Mouse (Mus musculus): ENCODE measurements around the gene Tmem214. TPM values are rescaled to one million over a fixed set of nuclear protein-coding genes. Genes with fewer than 3 reads are reported as not detected.
A peak's percentile ranks its signal among the peaks of the same experiment; 100 is the strongest.

Tmem214 gene
- polyA plus RNA-seq, 1 experiment from 2014 or later: 37.5 TPM

DNA sequence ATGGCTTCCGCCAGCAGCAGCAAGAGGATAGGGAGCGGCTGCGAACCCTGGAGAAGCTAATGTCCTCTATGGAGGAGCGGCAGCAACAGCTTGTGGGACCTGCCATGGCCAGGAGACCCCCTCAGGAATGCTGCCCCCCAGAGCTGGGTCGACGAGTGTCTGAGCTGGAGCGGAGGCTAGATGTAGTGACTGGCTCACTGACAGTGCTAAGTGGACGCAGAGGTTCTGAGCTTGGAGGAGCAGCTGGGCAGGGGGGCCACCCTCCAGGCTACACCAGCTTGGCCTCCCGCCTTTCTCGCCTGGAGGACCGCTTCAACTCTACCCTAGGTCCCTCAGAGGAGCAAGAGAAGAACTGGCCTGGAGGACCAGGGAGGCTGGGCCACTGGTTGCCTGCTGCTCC lies 49.5 kb downstream of the Tmem214 start:
- H3K9ac ChIP-seq (replicated peaks; ENCODE audit: low read length): no peak overlapping the region
- no peak for DNase-seq (ENCODE audit: low spot score)
- H3K4me1 ChIP-seq (ENCODE audit: control insufficient read depth, insufficient read depth, low read length): peaks cover 9% of the 10 kb centered on the region; the same call in 1 of the 2 replicates
- no peaks in the 10 kb centered on the region for H3K27me3 ChIP-seq (ENCODE audit: control insufficient read depth, insufficient read depth, low read length)
- H3K4me3 ChIP-seq (ENCODE audit: low read depth, low read length): no peak overlapping the region
- ATAC-seq (replicated peaks; ENCODE audit: insufficient number of reproducible peaks, low FRiP score, low TSS enrichment, low read depth): no peak
- H3K9me3 ChIP-seq (replicated peaks; ENCODE audit: control insufficient read depth, low read length): no peaks in the 10 kb centered on the region
- H3K36me3 ChIP-seq (replicated peaks; ENCODE audit: control insufficient read depth, insufficient read depth, low read depth, low read length): peaks cover 8% of the 10 kb centered on the region
- no peak overlapping the region for H3K27ac ChIP-seq (replicated peaks; ENCODE audit: low read depth, low read length)
- 88% methylated on average over 11 of the region's 11 CpGs for WGBS
- H3K4me2 ChIP-seq (ENCODE audit: low read depth, low read length): no peak overlapping the region

DNA sequence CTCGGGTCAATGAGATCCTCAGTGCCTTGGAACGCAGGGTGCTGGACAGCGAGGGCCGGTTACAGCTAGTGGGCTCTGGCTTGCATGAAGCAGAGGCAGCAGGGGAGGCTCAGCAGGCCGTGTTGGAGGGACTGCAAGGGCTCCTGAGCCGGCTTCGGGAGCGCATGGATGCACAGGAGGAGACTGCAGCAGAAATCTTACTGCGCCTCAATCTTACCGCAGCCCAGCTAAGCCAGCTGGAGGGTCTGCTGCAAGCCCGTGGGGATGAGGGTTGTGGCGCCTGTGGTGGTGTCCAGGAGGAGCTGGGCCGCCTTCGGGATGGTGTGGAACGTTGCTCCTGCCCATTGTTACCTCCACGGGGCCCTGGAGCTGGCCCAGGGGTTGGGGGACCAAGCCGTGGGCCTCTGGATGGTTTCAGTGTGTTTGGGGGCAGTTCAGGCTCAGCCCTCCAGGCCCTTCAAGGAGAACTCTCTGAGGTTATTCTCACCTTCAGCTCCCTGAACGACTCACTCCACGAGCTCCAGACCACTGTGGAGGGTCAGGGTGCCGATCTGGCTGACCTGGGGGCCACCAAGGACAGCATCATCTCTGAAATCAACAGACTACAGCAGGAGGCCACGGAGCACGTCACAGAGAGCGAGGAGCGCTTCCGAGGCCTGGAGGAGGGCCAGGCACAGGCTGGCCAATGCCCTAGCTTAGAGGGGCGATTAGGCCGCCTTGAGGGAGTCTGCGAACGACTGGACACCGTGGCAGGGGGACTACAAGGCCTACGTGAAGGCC lies 50.3 kb downstream of the Tmem214 start:
- WGBS: 83% methylated on average over 31 of the region's 31 CpGs
- Histone ChIP-seq H3K9ac (replicated peaks; ENCODE audit: low read length) (peak overlapping the region; percentile 18; the same call in 1 of the 2 replicates), H3K36me3 (replicated peaks; ENCODE audit: control insufficient read depth, insufficient read depth, low read depth, low read length) (peaks cover 8% of the 10 kb centered on the region), H3K27me3 (ENCODE audit: control insufficient read depth, insufficient read depth, low read length) (no peaks in the 10 kb centered on the region), H3K27ac (replicated peaks; ENCODE audit: low read depth, low read length) (no peak overlapping the region), H3K9me3 (replicated peaks; ENCODE audit: control insufficient read depth, low read length) (no peaks in the 10 kb centered on the region), H3K4me1 (ENCODE audit: control insufficient read depth, insufficient read depth, low read length) (peaks cover 5% of the 10 kb centered on the region; the same call in 1 of the 2 replicates), H3K4me2 (ENCODE audit: low read depth, low read length) (no peak overlapping the region), H3K4me3 (ENCODE audit: low read depth, low read length) (no peak overlapping the region)
- DNase-seq (ENCODE audit: low spot score) (no peak), ATAC-seq (replicated peaks; ENCODE audit: insufficient number of reproducible peaks, low FRiP score, low TSS enrichment, low read depth) (no peak)

DNA sequence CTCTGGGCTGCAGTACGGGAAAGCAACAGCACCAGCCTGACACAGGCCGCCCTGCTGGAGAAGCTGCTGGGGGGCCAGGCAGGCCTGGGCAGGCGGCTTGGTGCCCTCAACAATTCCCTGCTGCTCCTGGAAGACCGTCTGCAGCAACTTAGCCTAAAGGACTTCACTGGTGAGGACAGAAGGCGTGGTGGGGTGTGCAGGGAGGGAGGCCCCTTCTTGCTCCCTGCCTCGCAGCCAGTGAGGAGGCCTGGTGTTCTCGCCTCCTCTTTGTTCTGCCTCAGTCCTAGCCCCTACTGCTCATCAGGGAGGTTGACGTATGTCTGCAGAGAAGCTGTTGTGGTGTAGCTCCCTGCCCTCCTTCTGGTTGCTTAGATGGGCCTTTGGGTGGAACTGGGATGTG lies 50.9 kb downstream of the Tmem214 start:
- peaks cover 5% of the 10 kb centered on the region; the same call in 1 of the 2 replicates for H3K4me1 ChIP-seq (ENCODE audit: control insufficient read depth, insufficient read depth, low read length)
- ATAC-seq (replicated peaks; ENCODE audit: insufficient number of reproducible peaks, low FRiP score, low TSS enrichment, low read depth) (no peak), DNase-seq (ENCODE audit: low spot score) (no peak)
- H3K9me3 ChIP-seq (replicated peaks; ENCODE audit: control insufficient read depth, low read length): no peaks in the 10 kb centered on the region
- H3K4me2 ChIP-seq (ENCODE audit: low read depth, low read length): no peak overlapping the region
- H3K9ac ChIP-seq (replicated peaks; ENCODE audit: low read length): peak overlapping the region; percentile 18; the same call in 1 of the 2 replicates
- H3K27me3 ChIP-seq (ENCODE audit: control insufficient read depth, insufficient read depth, low read length): no peaks in the 10 kb centered on the region
- peaks cover 8% of the 10 kb centered on the region for H3K36me3 ChIP-seq (replicated peaks; ENCODE audit: control insufficient read depth, insufficient read depth, low read depth, low read length)
- H3K27ac ChIP-seq (replicated peaks; ENCODE audit: low read depth, low read length): no peak overlapping the region
- 82% methylated on average over 8 of the region's 8 CpGs for whole genome bisulfite sequencing
- no peak overlapping the region for H3K4me3 ChIP-seq (ENCODE audit: low read depth, low read length)

DNA sequence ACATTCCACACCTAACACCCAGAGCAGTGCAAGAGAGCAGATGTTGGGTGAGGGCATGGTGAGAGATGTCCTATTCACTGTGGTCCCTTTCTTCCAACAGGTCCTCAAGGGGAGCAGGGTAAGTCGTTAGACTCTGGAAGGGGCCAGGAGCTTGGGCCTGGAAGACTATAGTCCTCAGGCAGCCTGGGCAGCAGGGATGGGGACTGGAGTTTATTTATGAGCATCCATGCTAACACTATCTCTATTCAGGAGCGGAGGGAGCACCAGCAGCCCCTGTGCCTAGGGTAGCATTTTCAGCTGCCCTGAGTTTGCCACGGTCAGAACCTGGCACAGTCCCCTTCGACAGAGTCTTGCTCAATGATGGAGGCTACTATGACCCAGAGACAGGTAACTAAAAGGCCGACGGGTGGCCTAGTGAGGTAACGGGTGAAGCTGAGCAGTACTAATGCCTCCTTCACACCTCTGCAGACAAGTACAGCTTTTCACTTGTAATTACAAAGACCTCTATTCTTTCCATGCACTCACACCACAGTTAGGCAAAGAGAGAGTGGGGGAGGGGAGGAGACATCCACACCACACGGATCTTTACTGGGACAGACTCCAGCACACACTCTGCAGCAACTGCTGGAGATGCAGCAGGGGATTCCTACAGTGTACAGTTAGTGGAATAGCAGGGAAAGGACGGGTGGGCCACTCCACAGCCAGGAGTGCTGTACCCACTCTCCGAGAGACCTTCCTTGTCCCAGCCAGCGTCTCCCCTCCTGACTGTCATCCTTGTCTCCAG lies 52.2 kb downstream of the Tmem214 start:
- DNase-seq (ENCODE audit: low spot score) (no peak), ATAC-seq (replicated peaks; ENCODE audit: insufficient number of reproducible peaks, low FRiP score, low TSS enrichment, low read depth) (no peak)
- Histone ChIP-seq H3K4me2 (ENCODE audit: low read depth, low read length) (no peak overlapping the region), H3K9me3 (replicated peaks; ENCODE audit: control insufficient read depth, low read length) (no peaks in the 10 kb centered on the region), H3K27ac (replicated peaks; ENCODE audit: low read depth, low read length) (no peak overlapping the region), H3K27me3 (ENCODE audit: control insufficient read depth, insufficient read depth, low read length) (no peaks in the 10 kb centered on the region), H3K36me3 (replicated peaks; ENCODE audit: control insufficient read depth, insufficient read depth, low read depth, low read length) (peaks cover 8% of the 10 kb centered on the region), H3K4me3 (ENCODE audit: low read depth, low read length) (no peak overlapping the region), H3K4me1 (ENCODE audit: control insufficient read depth, insufficient read depth, low read length) (peaks cover 5% of the 10 kb centered on the region; the same call in 1 of the 2 replicates), H3K9ac (replicated peaks; ENCODE audit: low read length) (no peak overlapping the region)
- WGBS: 66% methylated on average over 11 of the region's 11 CpGs

DNA sequence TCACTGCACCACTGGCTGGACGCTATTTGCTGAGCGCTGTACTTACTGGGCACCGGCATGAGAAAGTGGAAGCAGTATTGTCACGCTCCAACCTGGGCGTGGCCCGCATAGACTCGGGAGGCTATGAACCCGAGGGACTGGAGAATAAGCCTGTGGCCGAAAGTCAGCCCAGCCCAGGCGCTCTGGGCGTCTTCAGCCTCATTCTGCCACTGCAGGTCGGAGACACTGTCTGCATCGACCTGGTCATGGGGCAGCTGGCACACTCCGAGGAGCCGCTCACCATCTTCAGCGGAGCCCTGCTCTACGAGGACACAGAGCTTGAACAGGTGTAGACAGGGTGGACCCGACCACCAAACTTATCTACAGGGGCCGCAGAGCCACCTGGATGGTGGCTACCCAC lies 52.8 kb downstream of the Tmem214 start:
- Histone ChIP-seq H3K27ac (replicated peaks; ENCODE audit: low read depth, low read length) (no peak overlapping the region), H3K36me3 (replicated peaks; ENCODE audit: control insufficient read depth, insufficient read depth, low read depth, low read length) (peaks cover 8% of the 10 kb centered on the region), H3K4me3 (ENCODE audit: low read depth, low read length) (no peak overlapping the region), H3K4me1 (ENCODE audit: control insufficient read depth, insufficient read depth, low read length) (peaks cover 5% of the 10 kb centered on the region; the same call in 1 of the 2 replicates), H3K27me3 (ENCODE audit: control insufficient read depth, insufficient read depth, low read length) (no peaks in the 10 kb centered on the region), H3K9ac (replicated peaks; ENCODE audit: low read length) (no peak overlapping the region), H3K9me3 (replicated peaks; ENCODE audit: control insufficient read depth, low read length) (no peaks in the 10 kb centered on the region), H3K4me2 (ENCODE audit: low read depth, low read length) (no peak overlapping the region; the same call in 1 of the 2 replicates)
- ATAC-seq (replicated peaks; ENCODE audit: insufficient number of reproducible peaks, low FRiP score, low TSS enrichment, low read depth): peak; percentile 15; the same call in 1 of the 2 replicates
- no peak for DNase-seq (ENCODE audit: low spot score)
- 65% methylated on average over 19 of the region's 19 CpGs for WGBS

DNA sequence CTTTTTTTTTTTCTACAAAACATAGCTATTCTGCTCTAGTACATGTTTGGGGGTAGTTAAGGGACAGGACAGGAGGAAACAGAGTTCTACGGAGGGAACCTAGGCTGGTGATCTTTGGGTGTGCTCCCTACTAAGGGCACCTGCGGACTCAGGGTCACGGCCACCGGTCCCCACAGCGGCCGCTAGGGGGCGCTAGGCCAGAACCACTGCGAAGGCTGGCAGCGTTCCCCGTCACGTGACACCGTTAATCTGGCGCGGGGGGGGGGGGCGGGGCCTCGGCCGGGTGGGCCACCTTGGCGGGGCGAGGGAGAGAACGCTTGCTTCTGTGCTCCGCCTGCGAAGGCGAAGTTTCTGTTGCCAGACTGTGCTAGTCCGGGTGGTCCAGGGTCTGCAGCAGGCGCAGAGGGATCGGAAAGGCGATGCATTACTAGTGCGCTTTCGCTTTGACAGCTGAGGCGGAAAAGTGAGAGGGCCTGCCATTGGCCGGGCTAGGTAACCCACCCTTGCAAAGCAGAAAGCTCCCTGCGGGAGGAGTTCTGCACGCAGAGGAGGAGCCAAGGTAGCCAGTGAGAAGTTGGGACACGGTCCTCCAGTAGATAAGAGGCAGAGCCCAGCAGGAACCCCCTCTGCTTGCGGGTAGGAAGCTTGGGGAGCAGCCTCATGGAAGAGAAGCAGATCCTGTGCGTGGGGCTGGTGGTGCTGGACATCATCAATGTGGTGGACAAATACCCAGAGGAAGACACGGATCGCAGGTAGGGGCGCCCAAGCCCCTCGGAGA lies 53.6 kb downstream of the Tmem214 start, which contains the start of gene Khk:
TSS of gene Khk (plus strand) at position 176 of the 778 bp plus-strand sequence.
- Histone ChIP-seq H3K9ac (replicated peaks; ENCODE audit: low read length) (peak within 1 kb of the TSS; percentile 32), H3K4me1 (ENCODE audit: control insufficient read depth, insufficient read depth, low read length) (peaks cover 5% of the 10 kb centered on the region; the same call in 1 of the 2 replicates)

DNA sequence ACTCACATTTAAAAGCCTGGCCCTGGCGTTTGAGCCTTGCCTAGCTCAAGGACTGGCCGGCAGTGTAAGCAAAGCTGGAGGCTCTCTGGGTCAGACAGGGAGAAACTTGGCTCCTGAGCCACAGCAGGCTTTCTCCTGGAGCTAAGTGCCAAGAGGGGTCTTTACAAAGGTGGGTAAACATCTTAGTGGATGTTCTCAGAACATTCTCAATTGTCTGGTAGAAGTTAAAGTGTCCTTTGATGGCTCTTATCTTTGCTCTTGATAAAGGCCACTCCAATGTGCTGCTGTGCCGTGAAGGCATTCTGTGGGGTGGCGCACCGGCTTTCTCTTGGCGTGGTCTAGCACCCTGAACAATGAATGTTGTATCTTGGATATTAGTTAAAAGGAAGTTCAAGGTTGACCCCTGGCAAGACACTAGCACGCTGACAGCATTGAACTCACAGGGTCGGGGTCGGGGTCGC lies 54.8 kb downstream of the Tmem214 start:
- ATAC-seq (replicated peaks; ENCODE audit: insufficient number of reproducible peaks, low FRiP score, low TSS enrichment, low read depth) (no peak), DNase-seq (ENCODE audit: low spot score) (no peak)
- 72% methylated on average over 10 of the region's 10 CpGs for WGBS
- Histone ChIP-seq H3K27me3 (ENCODE audit: control insufficient read depth, insufficient read depth, low read length) (no peaks in the 10 kb centered on the region), H3K36me3 (replicated peaks; ENCODE audit: control insufficient read depth, insufficient read depth, low read depth, low read length) (peaks cover 8% of the 10 kb centered on the region), H3K4me3 (ENCODE audit: low read depth, low read length) (no peak overlapping the region), H3K4me2 (ENCODE audit: low read depth, low read length) (no peak overlapping the region; the same call in 1 of the 2 replicates), H3K9ac (replicated peaks; ENCODE audit: low read length) (no peak overlapping the region), H3K9me3 (replicated peaks; ENCODE audit: control insufficient read depth, low read length) (no peaks in the 10 kb centered on the region), H3K4me1 (ENCODE audit: control insufficient read depth, insufficient read depth, low read length) (peaks cover 5% of the 10 kb centered on the region; the same call in 1 of the 2 replicates), H3K27ac (replicated peaks; ENCODE audit: low read depth, low read length) (no peak overlapping the region)

More for the DNA sequence above, 53.6 kb downstream of the Tmem214 start, which contains the start of gene Khk:
- DNase-seq (ENCODE audit: low spot score) (peak; percentile 93), ATAC-seq (replicated peaks; ENCODE audit: insufficient number of reproducible peaks, low FRiP score, low TSS enrichment, low read depth) (peak; percentile 79)
- Histone ChIP-seq H3K9me3 (replicated peaks; ENCODE audit: control insufficient read depth, low read length) (no peaks in the 10 kb centered on the region), H3K36me3 (replicated peaks; ENCODE audit: control insufficient read depth, insufficient read depth, low read depth, low read length) (peaks cover 8% of the 10 kb centered on the region), H3K27me3 (ENCODE audit: control insufficient read depth, insufficient read depth, low read length) (no peaks in the 10 kb centered on the region), H3K4me2 (ENCODE audit: low read depth, low read length) (peak within 1 kb of the TSS; percentile 68), H3K4me3 (ENCODE audit: low read depth, low read length) (peak within 1 kb of the TSS; percentile 28), H3K27ac (replicated peaks; ENCODE audit: low read depth, low read length) (peak within 1 kb of the TSS; percentile 60)
- 1% methylated on average over 34 of the region's 40 CpGs for WGBS

Data from embryonic facial prominence, embryonic 11.5 days (tissue).